Mouse (Mus musculus): ENCODE results near the gene Ddx39. TPM values are rescaled to one million over a fixed set of nuclear protein-coding genes. Genes with fewer than 3 reads are reported as not detected.

Gene Ddx39
- polyA plus RNA-seq, 1 experiment from 2014 or later = 116 TPM

DNA sequence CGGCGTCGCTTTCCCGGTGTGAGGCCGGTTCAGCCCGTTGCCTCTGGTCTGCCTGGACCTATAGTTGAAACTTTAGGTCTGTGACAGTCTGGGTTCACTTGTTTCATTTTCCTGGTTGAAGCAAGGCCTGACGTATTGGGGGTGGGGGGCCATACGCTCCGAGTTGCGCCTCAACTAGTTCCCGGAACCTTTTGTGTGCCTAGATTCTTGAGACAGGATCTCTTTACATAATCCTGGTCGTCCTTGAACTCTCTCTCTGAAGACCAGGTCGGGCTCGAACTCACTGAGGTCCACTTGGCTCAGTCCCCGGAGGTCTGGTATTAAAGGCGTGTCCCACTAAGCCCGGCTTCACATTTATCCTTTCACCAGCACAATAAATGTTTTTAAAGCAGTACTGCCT, 794 bp downstream of the Ddx39 start:
- Histone ChIP-seq H3K4me3 (replicated peaks; ENCODE audit: low read length) (peak overlapping the region; percentile 87), H3K4me1 (replicated peaks; ENCODE audit: control insufficient read depth, insufficient read depth, low read length) (peaks cover 11% of the 10 kb centered on the region), H3K27ac (ENCODE audit: low read length) (peak overlapping the region; percentile 78), H3K9me3 (ENCODE audit: control insufficient read depth, low read length) (no peaks in the 10 kb centered on the region), H3K4me2 (ENCODE audit: low read length) (peak overlapping the region; percentile 94), H3K9ac (replicated peaks; ENCODE audit: low read depth, low read length) (peak overlapping the region; percentile 66), H3K36me3 (ENCODE audit: control insufficient read depth, insufficient read depth) (peaks cover 5% of the 10 kb centered on the region; the same call in 1 of the 2 replicates), H3K27me3 (replicated peaks; ENCODE audit: control insufficient read depth, insufficient read depth, low read length) (no peaks in the 10 kb centered on the region)
- ATAC-seq = no peak
- whole genome bisulfite sequencing = under 1% methylated on average over 17 of the region's 17 CpGs

DNA sequence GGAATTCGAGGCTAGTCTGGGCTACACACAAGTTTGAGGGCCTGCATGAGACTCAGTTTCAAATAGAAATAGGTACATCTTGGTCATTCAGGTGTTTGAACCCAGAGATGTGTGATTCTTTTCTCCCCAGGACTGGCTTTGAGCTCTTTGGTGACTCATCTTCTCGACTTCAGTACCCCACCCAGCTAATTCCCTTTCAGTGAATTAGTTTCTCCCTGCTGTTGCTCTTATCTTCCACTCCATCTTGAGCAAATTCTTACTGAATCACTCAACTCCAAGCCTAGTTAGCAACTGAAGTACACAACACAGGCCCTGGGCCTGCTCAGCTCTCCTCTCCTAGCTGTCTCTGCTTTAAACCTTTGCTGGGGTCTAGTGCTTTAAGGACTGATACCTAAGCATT, 1.6 kb downstream of the Ddx39 start:
- ATAC-seq = no peak
- 80% methylated on average over 2 of the region's 2 CpGs for WGBS
- no peak overlapping the region for H3K27ac ChIP-seq (ENCODE audit: low read length)
- H3K4me3 ChIP-seq (replicated peaks; ENCODE audit: low read length) = no peak overlapping the region
- peaks cover 11% of the 10 kb centered on the region for H3K4me1 ChIP-seq (replicated peaks; ENCODE audit: control insufficient read depth, insufficient read depth, low read length)
- no peak overlapping the region for H3K9ac ChIP-seq (replicated peaks; ENCODE audit: low read depth, low read length)
- no peak overlapping the region; the same call in 1 of the 2 replicates for H3K4me2 ChIP-seq (ENCODE audit: low read length)
- no peaks in the 10 kb centered on the region for H3K9me3 ChIP-seq (ENCODE audit: control insufficient read depth, low read length)
- H3K36me3 ChIP-seq (ENCODE audit: control insufficient read depth, insufficient read depth) = peaks cover 12% of the 10 kb centered on the region
- no peaks in the 10 kb centered on the region for H3K27me3 ChIP-seq (replicated peaks; ENCODE audit: control insufficient read depth, insufficient read depth, low read length)

GRCm38 (mm10) chr8:83719048-83719447, 4.1 kb downstream of the Ddx39 start:
- Histone ChIP-seq H3K9me3 (ENCODE audit: control insufficient read depth, low read length) (no peaks in the 10 kb centered on the region), H3K9ac (replicated peaks; ENCODE audit: low read depth, low read length) (no peak overlapping the region), H3K4me2 (ENCODE audit: low read length) (no peak overlapping the region), H3K27me3 (replicated peaks; ENCODE audit: control insufficient read depth, insufficient read depth, low read length) (no peaks in the 10 kb centered on the region), H3K4me3 (replicated peaks; ENCODE audit: low read length) (no peak overlapping the region), H3K36me3 (ENCODE audit: control insufficient read depth, insufficient read depth) (peaks cover 30% of the 10 kb centered on the region), H3K27ac (ENCODE audit: low read length) (no peak overlapping the region), H3K4me1 (replicated peaks; ENCODE audit: control insufficient read depth, insufficient read depth, low read length) (peaks cover 11% of the 10 kb centered on the region)
- ATAC-seq = no peak
- 89% methylated on average over 2 of the region's 2 CpGs for WGBS

DNA sequence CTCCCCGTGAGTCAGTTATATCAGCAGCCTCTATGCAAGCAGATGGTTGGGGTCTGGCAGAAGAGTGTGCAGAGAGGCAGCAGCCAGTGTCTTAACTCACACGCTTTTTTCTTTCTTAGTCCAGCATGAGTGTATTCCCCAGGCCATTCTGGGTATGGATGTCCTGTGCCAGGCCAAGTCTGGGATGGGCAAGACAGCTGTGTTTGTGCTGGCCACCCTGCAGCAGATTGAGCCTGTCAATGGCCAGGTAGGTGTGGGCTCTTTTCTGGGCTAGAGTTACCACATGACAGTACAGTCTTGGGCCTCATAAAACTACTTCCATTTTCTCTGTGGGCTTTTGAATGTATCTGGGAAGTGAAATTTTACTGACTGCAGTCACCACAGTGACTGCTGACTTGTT, 4.7 kb downstream of the Ddx39 start:
- no peaks in the 10 kb centered on the region for H3K9me3 ChIP-seq (ENCODE audit: control insufficient read depth, low read length)
- H3K27ac ChIP-seq (ENCODE audit: low read length) = no peak overlapping the region
- H3K27me3 ChIP-seq (replicated peaks; ENCODE audit: control insufficient read depth, insufficient read depth, low read length) = no peaks in the 10 kb centered on the region
- WGBS = 80% methylated on average over 2 of the region's 2 CpGs
- H3K4me2 ChIP-seq (ENCODE audit: low read length) = no peak overlapping the region
- no peak overlapping the region for H3K4me3 ChIP-seq (replicated peaks; ENCODE audit: low read length)
- peaks cover 30% of the 10 kb centered on the region for H3K36me3 ChIP-seq (ENCODE audit: control insufficient read depth, insufficient read depth)
- H3K4me1 ChIP-seq (replicated peaks; ENCODE audit: control insufficient read depth, insufficient read depth, low read length) = peaks cover 11% of the 10 kb centered on the region
- ATAC-seq = no peak
- H3K9ac ChIP-seq (replicated peaks; ENCODE audit: low read depth, low read length) = no peak overlapping the region

- Histone ChIP-seq H3K4me2 (ENCODE audit: low read length) (no peak overlapping the region), H3K4me1 (replicated peaks; ENCODE audit: control insufficient read depth, insufficient read depth, low read length) (peaks cover 3% of the 10 kb centered on the region), H3K9ac (replicated peaks; ENCODE audit: low read depth, low read length) (no peak overlapping the region), H3K27me3 (replicated peaks; ENCODE audit: control insufficient read depth, insufficient read depth, low read length) (no peaks in the 10 kb centered on the region), H3K36me3 (ENCODE audit: control insufficient read depth, insufficient read depth) (peaks cover 37% of the 10 kb centered on the region), H3K4me3 (replicated peaks; ENCODE audit: low read length) (no peak overlapping the region), H3K27ac (ENCODE audit: low read length) (no peak overlapping the region), H3K9me3 (ENCODE audit: control insufficient read depth, low read length) (no peaks in the 10 kb centered on the region)
- ATAC-seq = no peak
- 89% methylated on average over 25 of the region's 25 CpGs for WGBS
Observed at GRCm38 (mm10) chr8:83721405-83722025, 6.5 kb downstream of the Ddx39 start.

- no peak for ATAC-seq
- H3K27ac ChIP-seq (ENCODE audit: low read length) = no peak overlapping the region
- H3K36me3 ChIP-seq (ENCODE audit: control insufficient read depth, insufficient read depth) = peaks cover 37% of the 10 kb centered on the region
- 87% methylated on average over 12 of the region's 12 CpGs for WGBS
- H3K4me1 ChIP-seq (replicated peaks; ENCODE audit: control insufficient read depth, insufficient read depth, low read length) = no peaks in the 10 kb centered on the region
- H3K9me3 ChIP-seq (ENCODE audit: control insufficient read depth, low read length) = no peaks in the 10 kb centered on the region
- H3K4me3 ChIP-seq (replicated peaks; ENCODE audit: low read length) = no peak overlapping the region
- no peaks in the 10 kb centered on the region for H3K27me3 ChIP-seq (replicated peaks; ENCODE audit: control insufficient read depth, insufficient read depth, low read length)
- H3K9ac ChIP-seq (replicated peaks; ENCODE audit: low read depth, low read length) = no peak overlapping the region
- H3K4me2 ChIP-seq (ENCODE audit: low read length) = no peak overlapping the region
Observed at GRCm38 (mm10) chr8:83722631-83723030, 7.7 kb downstream of the Ddx39 start.

- H3K4me3 ChIP-seq (replicated peaks; ENCODE audit: low read length) = no peak overlapping the region
- H3K9ac ChIP-seq (replicated peaks; ENCODE audit: low read depth, low read length) = no peak overlapping the region
- no peak for ATAC-seq
- no peak overlapping the region for H3K4me2 ChIP-seq (ENCODE audit: low read length)
- no peaks in the 10 kb centered on the region for H3K27me3 ChIP-seq (replicated peaks; ENCODE audit: control insufficient read depth, insufficient read depth, low read length)
- WGBS = 81% methylated on average over 11 of the region's 11 CpGs
- no peaks in the 10 kb centered on the region for H3K4me1 ChIP-seq (replicated peaks; ENCODE audit: control insufficient read depth, insufficient read depth, low read length)
- no peaks in the 10 kb centered on the region for H3K9me3 ChIP-seq (ENCODE audit: control insufficient read depth, low read length)
- H3K27ac ChIP-seq (ENCODE audit: low read length) = no peak overlapping the region
- H3K36me3 ChIP-seq (ENCODE audit: control insufficient read depth, insufficient read depth) = peaks cover 37% of the 10 kb centered on the region
Observed at GRCm38 (mm10) chr8:83723447-83724083, 8.6 kb downstream of the Ddx39 start.

GRCm38 (mm10) chr8:83724697-83725482, 9.9 kb downstream of the Ddx39 start:
- peak; percentile 55 for ATAC-seq
- H3K36me3 ChIP-seq (ENCODE audit: control insufficient read depth, insufficient read depth) = peaks cover 33% of the 10 kb centered on the region
- no peak overlapping the region for H3K9ac ChIP-seq (replicated peaks; ENCODE audit: low read depth, low read length)
- no peaks in the 10 kb centered on the region for H3K27me3 ChIP-seq (replicated peaks; ENCODE audit: control insufficient read depth, insufficient read depth, low read length)
- H3K4me1 ChIP-seq (replicated peaks; ENCODE audit: control insufficient read depth, insufficient read depth, low read length) = no peaks in the 10 kb centered on the region
- no peak overlapping the region for H3K4me2 ChIP-seq (ENCODE audit: low read length)
- no peak overlapping the region for H3K4me3 ChIP-seq (replicated peaks; ENCODE audit: low read length)
- WGBS = 37% methylated on average over 15 of the region's 15 CpGs
- H3K27ac ChIP-seq (ENCODE audit: low read length) = no peak overlapping the region
- no peaks in the 10 kb centered on the region for H3K9me3 ChIP-seq (ENCODE audit: control insufficient read depth, low read length)

- Histone ChIP-seq H3K9ac (replicated peaks; ENCODE audit: low read depth, low read length) (no peak overlapping the region), H3K27ac (ENCODE audit: low read length) (no peak overlapping the region), H3K4me3 (replicated peaks; ENCODE audit: low read length) (no peak overlapping the region), H3K27me3 (replicated peaks; ENCODE audit: control insufficient read depth, insufficient read depth, low read length) (no peaks in the 10 kb centered on the region), H3K4me1 (replicated peaks; ENCODE audit: control insufficient read depth, insufficient read depth, low read length) (no peaks in the 10 kb centered on the region), H3K9me3 (ENCODE audit: control insufficient read depth, low read length) (no peaks in the 10 kb centered on the region), H3K4me2 (ENCODE audit: low read length) (no peak overlapping the region), H3K36me3 (ENCODE audit: control insufficient read depth, insufficient read depth) (peaks cover 33% of the 10 kb centered on the region)
- WGBS = 94% methylated on average over 8 of the region's 8 CpGs
- ATAC-seq = no peak
Observed at GRCm38 (mm10) chr8:83725521-83726102, 10.6 kb downstream of the Ddx39 start.

Data from forebrain, embryonic 16.5 days (tissue).